Mouse (Mus musculus): ENCODE data around the gene Ninj2. TPM values are rescaled to one million over a fixed set of nuclear protein-coding genes. Genes with fewer than 3 reads are reported as not detected.

Ninj2 gene
- total RNA-seq, 2 experiments from 2014 or later, result not detected

- Histone ChIP-seq H3K4me3 (no peak overlapping the region), H3K27ac (peak overlapping the region; percentile 46)
- intact Hi-C loops (cut with DNase I), result no loop called here
- peak; percentile 10; the same call in 1 of the 2 replicates for TF ChIP-seq CTCF (IDR thresholded peaks at IDR 0.05)
- DNase-seq, result no peak
These were observed 58.5 kb downstream of the Ninj2 start for GRCm38 (mm10) chr6:120151616-120152053.

DNA sequence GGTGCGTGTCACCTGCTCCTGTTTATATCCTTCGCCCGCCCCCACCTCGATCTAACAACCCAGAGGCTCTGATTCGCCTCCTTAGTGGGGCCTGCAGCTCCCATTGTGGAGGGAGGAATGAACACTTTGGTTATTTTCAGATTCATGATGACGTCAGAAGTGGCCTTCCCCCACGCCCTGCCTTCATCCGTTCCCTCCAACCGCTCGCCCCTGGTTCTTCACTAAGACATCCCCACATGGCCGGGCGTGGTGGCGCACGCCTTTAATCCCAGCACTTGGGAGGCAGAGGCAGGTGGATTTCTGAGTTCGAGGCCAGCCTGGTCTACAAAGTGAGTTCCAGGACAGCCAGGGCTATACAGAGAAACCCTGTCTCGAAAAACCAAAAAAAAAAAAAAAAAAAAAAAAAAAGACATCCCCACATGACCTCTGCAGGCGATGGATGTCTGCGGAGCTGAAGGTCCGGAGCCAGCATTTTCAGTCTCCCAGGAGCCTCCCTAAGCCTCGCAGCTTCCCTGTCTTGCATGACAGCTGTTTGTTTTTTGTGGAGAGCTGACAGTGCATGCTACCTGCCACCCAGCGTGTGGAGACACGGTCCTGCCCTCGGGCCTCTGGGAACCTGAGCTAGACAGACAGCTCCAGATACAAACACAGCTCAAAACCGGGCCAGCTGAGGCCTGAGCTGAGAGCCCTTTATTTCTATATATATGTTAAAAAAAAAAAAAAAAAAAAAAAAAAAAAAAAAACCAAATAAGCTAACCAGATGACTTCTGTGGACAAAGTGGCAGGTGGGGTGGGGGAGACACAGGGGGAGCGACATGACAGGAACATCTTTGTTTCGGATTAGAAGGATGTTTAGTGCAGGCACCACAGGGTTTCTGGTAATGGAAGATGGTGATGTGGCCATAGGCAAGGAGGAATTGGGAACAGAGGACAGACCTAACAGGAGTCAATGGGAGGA is 59.9 kb downstream of the Ninj2 start:
- Histone ChIP-seq H3K4me3 (no peak overlapping the region), H3K27ac (peak overlapping the region; percentile 66)
- DNase-seq, result no peak
- no peak for TF ChIP-seq CTCF (IDR thresholded peaks at IDR 0.05)
- intact Hi-C loops (cut with DNase I), result no loop called here

DNA sequence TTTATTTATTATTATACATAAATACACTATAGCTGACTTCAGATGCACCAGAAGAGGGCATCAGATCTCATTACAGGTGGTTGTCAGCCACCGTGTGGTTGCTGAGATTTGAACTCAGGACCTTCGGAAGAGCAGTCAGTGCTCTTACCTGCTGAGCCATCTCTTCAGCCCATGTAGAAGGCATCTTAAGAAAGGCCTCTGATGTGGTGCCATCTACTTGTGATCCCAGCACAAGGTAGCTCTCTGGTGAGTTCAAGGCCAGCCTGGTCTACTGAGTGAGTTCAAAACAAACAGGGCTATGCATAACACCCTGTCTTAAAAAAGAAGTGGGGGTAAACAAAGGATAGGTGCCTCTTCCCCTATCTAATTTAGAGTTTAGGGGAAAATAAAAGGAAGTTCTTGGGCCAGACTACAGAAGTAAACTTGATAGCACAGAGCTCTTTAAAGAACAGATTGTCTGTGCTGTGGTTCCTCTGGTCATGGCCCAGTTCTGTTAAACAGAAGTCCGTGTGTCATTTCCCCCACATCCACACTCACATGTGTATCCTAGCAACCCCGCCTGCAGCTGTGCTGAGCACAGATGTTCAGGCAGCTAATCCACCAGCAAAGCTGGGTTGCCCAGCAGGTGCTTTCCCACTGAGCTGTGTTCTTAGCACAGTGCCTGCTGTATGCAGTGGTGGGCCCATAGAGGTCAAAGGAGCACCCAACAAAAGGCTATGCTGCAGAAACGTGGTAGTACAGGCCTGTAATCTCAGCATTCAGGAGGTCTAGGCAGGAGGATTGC is 61.6 kb downstream of the Ninj2 start:
- no peak for TF ChIP-seq CTCF (IDR thresholded peaks at IDR 0.05)

DNA sequence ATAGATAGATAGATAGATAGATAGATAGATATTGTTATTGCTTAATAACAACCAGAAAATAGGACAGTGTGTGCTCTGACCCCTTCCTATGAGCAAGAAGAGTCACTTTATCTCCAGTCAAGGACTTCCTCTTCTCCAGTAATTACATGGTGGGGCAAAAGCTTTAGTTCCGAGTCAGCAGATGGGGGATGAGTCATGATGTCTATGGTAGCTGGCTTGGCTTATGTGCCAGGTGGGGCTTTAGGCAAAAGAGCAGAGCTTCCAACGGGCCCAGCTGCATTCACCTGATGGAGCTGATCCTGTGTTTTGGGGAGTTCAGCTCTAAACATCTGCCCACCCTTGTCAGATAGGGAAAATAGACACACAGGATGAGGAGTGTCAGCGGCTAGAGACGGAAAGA is 62.4 kb downstream of the Ninj2 start:
- intact Hi-C loops (cut with DNase I), result no loop called here
- TF ChIP-seq CTCF (IDR thresholded peaks at IDR 0.05), result no peak
- Histone ChIP-seq H3K4me3 (no peak overlapping the region), H3K27ac (no peak overlapping the region)
- no peak for DNase-seq

More for the DNA sequence above, 61.6 kb downstream of the Ninj2 start:
- peak; percentile 58 for DNase-seq
- intact Hi-C loops (cut with DNase I), result no loop called here
- H3K4me3 ChIP-seq, result no peak overlapping the region
- peak overlapping the region; percentile 53; the same call in 1 of the 2 replicates for H3K27ac ChIP-seq

DNA sequence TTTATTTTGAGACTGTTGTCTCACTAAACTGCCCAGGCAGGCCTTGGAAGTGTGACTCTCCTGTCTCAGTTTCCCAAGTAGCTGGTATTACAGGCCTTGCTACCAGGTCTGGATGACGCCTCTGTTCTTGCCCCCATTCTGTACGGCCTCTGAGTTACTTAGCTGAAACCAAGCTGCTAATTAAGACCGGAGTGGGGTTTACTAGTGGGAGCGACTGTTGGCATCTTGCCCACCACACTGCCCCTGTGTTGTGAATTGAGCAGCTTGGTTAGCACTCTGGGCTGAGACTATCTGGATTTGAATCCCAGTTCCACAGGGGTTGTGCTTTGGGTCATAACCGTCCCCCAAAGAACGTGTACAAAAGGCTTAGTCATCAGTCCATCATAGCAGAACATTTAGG is 64.3 kb downstream of the Ninj2 start:
- Histone ChIP-seq H3K27ac (no peak overlapping the region), H3K4me3 (no peak overlapping the region)
- no peak for TF ChIP-seq CTCF (IDR thresholded peaks at IDR 0.05)
- intact Hi-C loops (cut with DNase I), result no loop called here
- no peak for DNase-seq

GRCm38 (mm10) chr6:120159133-120159901 is 66.2 kb downstream of the Ninj2 start:
- peak; percentile 62 for DNase-seq
- peak overlapping the region; percentile 13; the same call in 1 of the 2 replicates for H3K4me3 ChIP-seq
- TF ChIP-seq CTCF (IDR thresholded peaks at IDR 0.05), result no peak
- intact Hi-C loops (cut with DNase I), result no loop called here
- H3K27ac ChIP-seq, result peak overlapping the region; percentile 87

DNA sequence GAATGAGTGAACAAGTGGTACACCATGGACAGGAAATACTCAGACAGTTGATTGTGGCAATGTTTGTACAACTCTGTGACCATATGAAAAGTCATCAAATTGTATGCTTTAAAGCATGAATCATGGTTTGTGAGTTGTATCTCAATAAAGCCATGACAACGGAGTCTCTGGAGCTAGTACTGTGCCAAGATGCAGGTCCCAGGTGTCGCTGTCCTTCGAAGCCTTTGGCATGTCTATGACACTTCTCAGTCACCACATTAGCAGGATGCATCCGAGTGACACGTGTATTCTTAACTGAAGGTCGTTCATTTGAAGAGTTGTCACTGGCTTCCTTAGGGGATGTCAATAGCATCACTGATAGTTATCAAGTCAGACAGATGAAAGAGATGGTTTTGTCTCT is 69.8 kb downstream of the Ninj2 start:
- intact Hi-C loops (cut with DNase I), result no loop called here
- no peak for TF ChIP-seq CTCF (IDR thresholded peaks at IDR 0.05)
- no peak for DNase-seq
- Histone ChIP-seq H3K27ac (no peak overlapping the region), H3K4me3 (no peak overlapping the region)

DNA sequence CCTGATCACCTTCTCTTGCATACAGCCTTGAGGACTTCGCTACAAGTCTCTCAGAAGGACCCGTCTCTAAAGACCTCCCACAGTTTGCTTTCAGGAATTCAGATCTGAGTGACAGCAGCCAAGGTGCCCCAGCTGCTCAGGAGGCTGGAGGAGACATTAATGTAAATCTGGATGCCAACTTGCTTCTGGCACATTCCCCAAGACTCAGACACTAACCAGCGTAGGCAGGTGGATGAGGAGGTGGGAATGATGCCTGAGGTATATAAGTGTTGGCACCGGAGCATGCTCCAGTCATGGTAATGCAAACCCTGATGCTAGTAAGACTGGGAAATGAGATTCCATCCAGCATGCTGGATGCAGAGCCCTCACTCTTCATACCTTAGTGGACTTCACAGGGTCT is 71.6 kb downstream of the Ninj2 start:
- no peak for DNase-seq
- Histone ChIP-seq H3K4me3 (no peak overlapping the region), H3K27ac (no peak overlapping the region)
- TF ChIP-seq CTCF (IDR thresholded peaks at IDR 0.05), result no peak
- intact Hi-C loops (cut with DNase I), result no loop called here

- DNase-seq, result no peak
- no peak for TF ChIP-seq CTCF (IDR thresholded peaks at IDR 0.05)
- H3K27ac ChIP-seq, result no peak overlapping the region
- intact Hi-C loops (cut with DNase I), result no loop called here
- no peak overlapping the region for H3K4me3 ChIP-seq
These were observed 74.4 kb downstream of the Ninj2 start for GRCm38 (mm10) chr6:120167574-120167973.

DNA sequence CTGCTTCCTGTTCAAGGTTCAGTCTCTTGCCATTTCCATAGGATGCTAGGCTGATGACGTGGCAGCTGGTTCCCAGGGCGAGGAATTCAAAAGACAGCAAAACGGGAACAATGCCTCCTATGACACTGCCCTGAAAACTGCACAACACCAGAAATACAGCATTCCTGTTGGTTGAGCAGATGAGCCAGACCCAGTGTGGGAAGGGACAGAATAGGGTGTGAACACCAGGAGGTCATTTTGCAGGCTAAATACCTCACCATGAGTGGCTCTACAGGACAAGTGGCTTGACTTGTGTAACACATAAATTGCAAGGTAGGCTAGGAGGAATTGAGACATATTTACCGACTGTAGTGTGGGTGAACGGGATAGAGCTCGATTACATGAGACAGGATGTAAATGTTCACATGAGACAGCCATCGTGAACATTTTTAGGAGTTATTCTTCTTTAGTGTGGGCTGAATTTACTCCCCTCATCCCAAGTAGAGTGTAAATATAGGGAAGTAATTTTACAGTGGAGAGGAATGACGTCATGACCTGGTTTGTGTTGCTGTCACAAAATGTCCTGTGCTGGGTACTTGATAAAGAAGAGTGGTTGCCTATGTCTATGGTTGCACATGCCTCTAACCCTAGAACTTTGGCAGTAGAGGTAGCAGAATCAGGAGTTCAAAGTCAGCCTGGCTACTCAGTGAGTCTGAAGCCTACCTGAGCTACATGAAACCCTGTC is 79.3 kb downstream of the Ninj2 start:
- H3K4me3 ChIP-seq, result no peak overlapping the region
- intact Hi-C loops (cut with DNase I), result no loop called here
- no peak for DNase-seq
- H3K27ac ChIP-seq, result no peak overlapping the region
- no peak for TF ChIP-seq CTCF (IDR thresholded peaks at IDR 0.05)

DNA sequence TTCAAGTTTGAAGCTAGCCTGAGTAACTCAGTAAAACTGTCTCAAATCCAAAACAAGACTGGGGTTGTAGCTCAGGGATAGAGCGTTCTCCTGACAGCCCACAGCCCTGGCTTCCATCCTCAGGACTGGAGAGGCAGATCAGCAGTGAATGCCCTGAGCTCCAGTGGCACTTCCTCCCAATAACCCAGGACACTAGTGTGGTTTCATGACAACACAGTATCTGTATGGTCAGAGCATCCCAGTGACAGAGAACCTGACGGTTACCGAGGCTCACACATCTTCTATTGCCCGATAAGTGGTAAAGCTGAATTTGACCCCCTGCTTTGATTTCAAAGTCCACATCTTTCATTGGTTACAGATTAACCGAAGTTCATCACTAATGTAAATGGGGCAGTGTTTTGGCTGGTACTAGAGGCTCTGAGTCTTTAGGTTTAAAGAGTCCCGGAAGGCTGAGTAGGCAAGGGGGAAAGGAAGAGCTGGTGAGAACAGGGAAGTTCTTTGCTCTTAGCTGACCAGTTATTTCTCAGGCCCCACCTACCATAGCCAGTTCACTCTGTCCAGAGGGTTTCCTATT is 81.0 kb downstream of the Ninj2 start:
- TF ChIP-seq CTCF (IDR thresholded peaks at IDR 0.05), result no peak
- intact Hi-C loops (cut with DNase I), result no loop called here
- Histone ChIP-seq H3K4me3 (no peak overlapping the region), H3K27ac (peak overlapping the region; percentile 62)
- no peak for DNase-seq
